ENCODE assay signal across 7 mouse cellular contexts in genomic region chr8:97251458-97251865, GRCm38 (mm10).
A peak's percentile ranks its signal among the peaks of the same experiment; 100 is the strongest.
DNase-seq lines count a peak whose midpoint lies in the region; ATAC-seq and TF ChIP-seq lines count a peak whose summit lies in the region.

No protein-coding gene starts in this region.

- H3K9ac ChIP-seq in forebrain, postnatal 0 days, result no peak overlapping the region
- no peak overlapping the region for H3K9ac ChIP-seq in midbrain, postnatal 0 days (replicated peaks; ENCODE audit: low read length, poor library complexity, severe bottlenecking)
- no peak overlapping the region for H3K9ac ChIP-seq in midbrain, embryonic 13.5 days (replicated peaks)
- no peak overlapping the region for H3K9ac ChIP-seq in kidney, embryonic 15.5 days

- 22% methylated on average over 5 of the region's 5 CpGs for WGBS in forebrain, postnatal 0 days
- 91% methylated on average over 5 of the region's 5 CpGs for WGBS in forebrain, embryonic 10.5 days
- 45% methylated on average over 5 of the region's 5 CpGs for WGBS in midbrain, postnatal 0 days
- WGBS in midbrain, embryonic 13.5 days, result 73% methylated on average over 5 of the region's 5 CpGs
- WGBS in kidney, embryonic 15.5 days, result 32% methylated on average over 5 of the region's 5 CpGs

- no peak for ATAC-seq in forebrain, postnatal 0 days
- ATAC-seq in midbrain, postnatal 0 days (ENCODE audit: low FRiP score), result no peak
- ATAC-seq in midbrain, embryonic 13.5 days, result no peak
- ATAC-seq in kidney, embryonic 15.5 days (replicated peaks; ENCODE audit: low FRiP score), result peak; percentile 52; the same call in 1 of the 2 replicates

- peak; percentile 56 for DNase-seq in forebrain, postnatal 0 days
- DNase-seq in forebrain, embryonic 10.5 days (ENCODE audit: extremely low spot score, low spot score), result no peak
- DNase-seq in midbrain, postnatal 0 days (ENCODE audit: low spot score), result peak; percentile 62
- peak; percentile 20 for DNase-seq in lung, postnatal 10 days
- DNase-seq in layer of hippocampus, postnatal 36 days, result no peak

- H3K27ac ChIP-seq in forebrain, postnatal 0 days (ENCODE audit: low read depth, low read length), result no peak overlapping the region
- no peak overlapping the region for H3K27ac ChIP-seq in forebrain, embryonic 10.5 days
- no peak overlapping the region for H3K27ac ChIP-seq in midbrain, postnatal 0 days (ENCODE audit: low read depth, low read length)
- H3K27ac ChIP-seq in midbrain, embryonic 13.5 days, result no peak overlapping the region
- H3K27ac ChIP-seq in kidney, embryonic 15.5 days, result peak overlapping the region; percentile 72

- no peaks in the 10 kb centered on the region for H3K36me3 ChIP-seq in forebrain, postnatal 0 days (ENCODE audit: insufficient read depth)
- H3K36me3 ChIP-seq in forebrain, embryonic 10.5 days (replicated peaks), result no peaks in the 10 kb centered on the region
- no peaks in the 10 kb centered on the region for H3K36me3 ChIP-seq in midbrain, postnatal 0 days (ENCODE audit: insufficient read depth, low read length)
- H3K36me3 ChIP-seq in midbrain, embryonic 13.5 days, result no peaks in the 10 kb centered on the region
- no peaks in the 10 kb centered on the region for H3K36me3 ChIP-seq in kidney, embryonic 15.5 days

- H3K4me2 ChIP-seq in forebrain, postnatal 0 days (ENCODE audit: low read depth), result no peak overlapping the region
- no peak overlapping the region for H3K4me2 ChIP-seq in midbrain, postnatal 0 days (ENCODE audit: low read depth, low read length, poor library complexity, severe bottlenecking)
- no peak overlapping the region for H3K4me2 ChIP-seq in midbrain, embryonic 13.5 days (replicated peaks)
- H3K4me2 ChIP-seq in kidney, embryonic 15.5 days, result no peak overlapping the region

- no peak overlapping the region for H3K4me3 ChIP-seq in forebrain, postnatal 0 days (ENCODE audit: low read depth, low read length)
- no peak overlapping the region for H3K4me3 ChIP-seq in forebrain, embryonic 10.5 days
- H3K4me3 ChIP-seq in midbrain, postnatal 0 days (ENCODE audit: low read depth, low read length), result no peak overlapping the region
- H3K4me3 ChIP-seq in midbrain, embryonic 13.5 days (replicated peaks), result no peak overlapping the region
- no peak overlapping the region for H3K4me3 ChIP-seq in kidney, embryonic 15.5 days (replicated peaks)

- H3K27me3 ChIP-seq in forebrain, postnatal 0 days (ENCODE audit: insufficient read depth, low read length), result no peaks in the 10 kb centered on the region
- H3K27me3 ChIP-seq in forebrain, embryonic 10.5 days (ENCODE audit: poor library complexity, severe bottlenecking), result no peaks in the 10 kb centered on the region
- H3K27me3 ChIP-seq in midbrain, postnatal 0 days (ENCODE audit: insufficient read depth, low read length), result no peaks in the 10 kb centered on the region
- no peaks in the 10 kb centered on the region for H3K27me3 ChIP-seq in midbrain, embryonic 13.5 days
- no peaks in the 10 kb centered on the region for H3K27me3 ChIP-seq in kidney, embryonic 15.5 days

- no peaks in the 10 kb centered on the region for H3K4me1 ChIP-seq in forebrain, postnatal 0 days (ENCODE audit: insufficient read depth)
- no peaks in the 10 kb centered on the region for H3K4me1 ChIP-seq in forebrain, embryonic 10.5 days
- H3K4me1 ChIP-seq in midbrain, postnatal 0 days (ENCODE audit: insufficient read depth, low read length), result no peaks in the 10 kb centered on the region
- H3K4me1 ChIP-seq in midbrain, embryonic 13.5 days (replicated peaks), result no peaks in the 10 kb centered on the region
- H3K4me1 ChIP-seq in kidney, embryonic 15.5 days, result peaks cover 5% of the 10 kb centered on the region

- TF ChIP-seq CTCF in forebrain, postnatal 0 days (IDR thresholded peaks at IDR 0.05; ENCODE audit: low read depth), result no peak
- TF ChIP-seq CTCF in midbrain, postnatal 0 days (IDR thresholded peaks at IDR 0.05), result no peak

- H3K9me3 ChIP-seq in forebrain, postnatal 0 days (ENCODE audit: low read length), result no peaks in the 10 kb centered on the region
- no peaks in the 10 kb centered on the region for H3K9me3 ChIP-seq in forebrain, embryonic 10.5 days
- no peaks in the 10 kb centered on the region for H3K9me3 ChIP-seq in midbrain, postnatal 0 days (ENCODE audit: low read length)
- H3K9me3 ChIP-seq in midbrain, embryonic 13.5 days, result no peaks in the 10 kb centered on the region
- no peaks in the 10 kb centered on the region for H3K9me3 ChIP-seq in kidney, embryonic 15.5 days (replicated peaks)

Comparison
In these comparisons a context has a peak if more than half of its experiments do, and no peak if none do; other contexts are left out.
1. DNase-seq: peak in forebrain, postnatal 0 days (single experiment), midbrain, postnatal 0 days (single experiment) and lung, postnatal 10 days (single experiment); none in forebrain, embryonic 10.5 days (single experiment) and layer of hippocampus, postnatal 36 days (0 of 2).